Mouse (Mus musculus): ENCODE results near the gene Ccng2.

The Ccng2 gene

DNA sequence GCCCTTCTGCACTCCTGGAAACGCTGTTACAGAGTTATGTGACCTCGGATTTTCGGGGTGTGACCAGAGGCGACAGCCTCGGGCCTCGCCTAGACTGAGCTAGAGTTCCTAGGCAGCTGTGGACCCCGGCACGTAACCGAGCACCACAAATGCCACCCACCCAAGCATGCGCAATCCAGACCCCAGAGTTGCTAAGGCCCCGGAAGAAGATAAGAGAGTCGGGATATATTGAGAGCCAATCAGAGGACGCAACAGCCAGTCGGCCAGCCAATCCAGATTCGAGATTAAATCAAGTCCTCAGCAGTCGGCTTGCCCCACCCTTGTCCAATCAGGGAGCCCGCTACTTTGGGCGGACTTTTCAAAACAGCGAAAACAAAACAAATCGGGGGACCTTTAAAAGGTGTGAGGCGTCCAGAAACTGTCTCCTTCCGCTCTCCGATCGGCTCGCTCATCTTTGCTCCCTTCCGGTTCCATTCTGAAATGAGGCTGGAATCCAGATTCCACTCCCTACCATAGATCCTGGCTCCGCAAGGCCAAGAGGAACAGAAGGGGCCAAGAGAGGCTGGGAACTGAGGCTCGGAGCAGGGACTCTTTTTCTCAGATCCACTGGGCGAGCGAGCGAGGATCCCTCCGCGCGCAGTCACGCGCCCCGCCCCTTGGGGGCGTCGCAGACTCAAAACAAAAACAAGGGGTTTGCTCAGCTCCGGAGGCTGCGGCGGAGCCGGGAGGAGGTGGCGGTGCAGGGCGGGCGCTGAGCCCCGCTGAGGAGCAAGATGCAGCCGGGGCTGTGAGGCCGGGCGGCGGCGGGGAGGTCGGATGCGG lies at the start of gene Ccng2:
Ccng2 (plus strand) TSS at position 375 of the 822 bp plus-strand sequence.
- peak; percentile 99 for DNase-seq

DNA sequence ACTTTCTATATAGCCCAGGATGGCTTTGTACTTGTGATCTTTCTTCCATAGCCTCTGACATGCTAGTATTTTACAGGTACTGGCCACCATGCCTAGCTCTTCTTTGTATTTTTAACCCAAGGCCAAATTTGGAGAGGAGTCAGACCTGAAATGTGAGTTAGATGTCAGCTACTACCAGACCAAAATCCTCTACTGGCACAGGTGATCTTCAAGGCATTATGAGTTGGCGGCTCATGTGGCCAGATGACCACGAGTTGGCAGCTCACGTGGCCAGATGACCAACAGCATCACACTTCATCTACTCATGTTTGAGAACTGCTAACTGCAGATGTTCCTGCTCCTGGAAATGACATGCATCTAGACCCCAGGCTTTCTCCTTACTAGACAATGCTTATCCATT lies 48.7 kb upstream of the Ccng2 start:
- DNase-seq = no peak

DNA sequence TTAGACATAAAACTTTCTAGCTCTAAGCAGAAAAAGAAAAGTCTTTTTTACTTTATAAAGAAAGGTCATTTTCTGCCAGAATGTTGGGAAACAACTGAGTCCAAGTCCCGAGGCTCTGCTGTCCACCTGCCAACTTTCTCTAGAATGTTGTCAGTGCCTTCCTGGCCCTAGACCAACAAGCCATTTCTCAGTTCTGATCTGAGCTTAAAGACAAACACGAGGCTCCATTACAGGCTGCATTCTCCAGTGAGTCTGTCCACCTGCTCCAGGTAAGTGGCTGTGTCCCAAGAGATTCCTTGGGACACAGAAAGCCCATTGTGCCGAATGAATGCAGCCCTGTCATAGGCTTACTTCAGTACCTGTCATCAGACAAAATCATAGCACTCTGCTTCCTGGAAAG lies 45.4 kb upstream of the Ccng2 start:
- DNase-seq = peak; percentile 72

DNA sequence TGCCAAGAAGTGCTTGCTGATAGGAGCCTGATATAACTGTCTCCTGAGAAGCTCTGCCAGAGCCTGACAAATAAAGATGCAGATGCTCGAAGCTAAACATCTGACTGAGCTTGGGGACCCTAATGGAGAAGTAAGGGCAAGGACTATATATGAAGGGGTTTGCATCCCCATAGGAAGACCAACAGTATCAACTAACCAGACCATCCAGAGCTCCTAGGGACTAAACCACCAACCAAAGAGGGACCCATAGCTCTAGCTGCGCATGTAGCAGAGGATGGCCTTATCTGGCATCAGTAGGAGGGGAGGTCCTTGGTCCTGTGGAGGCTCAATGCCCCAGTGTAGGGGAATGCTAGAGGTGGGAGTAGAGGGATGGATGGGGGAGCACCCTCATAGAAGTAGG lies 42.5 kb upstream of the Ccng2 start:
- DNase-seq = no peak

DNA sequence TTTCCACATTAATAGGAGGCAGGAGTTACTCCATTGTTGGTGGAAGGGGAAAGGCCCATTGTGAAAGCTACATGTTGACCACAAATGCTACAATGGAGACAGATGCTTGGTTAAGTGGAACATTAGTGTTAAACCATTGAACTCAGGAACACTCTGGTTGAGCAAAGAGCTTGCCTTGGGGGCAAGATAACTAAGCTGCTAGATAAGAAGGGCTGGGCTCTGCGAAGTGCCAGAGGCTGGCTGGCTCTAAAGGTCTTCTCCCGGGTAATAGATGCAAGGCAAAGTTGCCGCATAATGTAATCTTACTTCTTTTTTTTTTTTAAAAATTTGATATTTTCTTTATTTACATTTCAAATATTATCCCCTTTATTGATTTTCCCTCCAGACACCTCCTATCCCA lies 39.9 kb upstream of the Ccng2 start:
- DNase-seq = no peak

DNA sequence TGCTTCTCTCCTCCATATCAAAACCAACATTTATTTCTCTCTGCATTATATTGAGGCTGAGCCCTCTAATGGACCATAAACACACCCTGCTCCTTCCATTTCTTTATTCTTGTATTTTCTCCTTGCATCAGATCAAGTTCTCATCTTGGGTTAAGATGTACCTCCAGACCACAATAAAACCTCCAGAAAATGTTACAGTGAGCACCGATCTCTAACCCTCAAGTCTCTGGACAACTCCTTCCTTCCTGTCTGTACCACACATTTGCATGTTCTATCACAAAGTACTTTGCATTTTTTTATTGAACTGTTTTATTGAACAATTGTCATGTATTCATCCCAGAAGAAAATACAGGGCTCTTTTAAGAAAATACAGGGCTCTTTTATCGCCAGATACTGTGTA lies 37.5 kb upstream of the Ccng2 start:
- no peak for DNase-seq

DNA sequence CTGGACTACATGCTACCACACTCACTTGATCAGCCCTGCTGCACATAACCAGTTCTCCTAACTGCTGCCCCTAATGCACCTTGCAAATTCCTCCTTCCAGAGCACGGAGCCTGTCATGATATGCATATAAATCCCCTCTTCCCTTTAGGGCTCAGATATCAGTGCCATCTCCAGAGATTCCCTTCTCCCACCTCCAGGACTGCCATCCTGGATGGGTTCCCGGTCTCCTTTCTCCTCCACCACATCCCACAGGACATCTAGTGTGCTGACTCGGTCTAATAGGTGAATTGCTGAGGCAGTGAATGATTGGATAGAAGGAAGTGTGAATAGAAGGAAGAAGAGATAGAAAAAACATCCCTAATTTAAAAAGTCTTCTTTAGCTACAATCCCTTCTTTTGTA lies 35.3 kb upstream of the Ccng2 start:
- peak; percentile 60 for DNase-seq

DNA sequence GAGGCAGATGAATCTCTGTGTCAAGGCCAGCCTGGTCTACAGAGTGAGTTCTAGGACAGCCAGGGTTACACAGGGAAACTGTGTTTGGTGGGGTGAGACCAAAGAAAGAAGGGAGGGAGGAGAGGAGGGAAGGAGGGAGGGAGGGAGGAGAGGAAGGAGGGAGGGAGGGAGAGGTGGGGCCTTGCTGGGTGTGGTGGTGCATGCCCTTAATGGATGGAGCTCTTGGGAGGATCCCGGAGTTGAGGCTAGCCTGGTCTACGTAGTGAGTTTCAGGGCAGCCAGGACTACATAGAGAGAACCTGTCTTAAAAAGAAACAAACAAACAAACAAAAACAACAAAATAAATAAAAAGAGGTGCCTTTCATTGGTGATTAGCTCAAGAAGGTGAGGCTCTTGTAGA lies 34.2 kb upstream of the Ccng2 start:
- DNase-seq = no peak

DNA sequence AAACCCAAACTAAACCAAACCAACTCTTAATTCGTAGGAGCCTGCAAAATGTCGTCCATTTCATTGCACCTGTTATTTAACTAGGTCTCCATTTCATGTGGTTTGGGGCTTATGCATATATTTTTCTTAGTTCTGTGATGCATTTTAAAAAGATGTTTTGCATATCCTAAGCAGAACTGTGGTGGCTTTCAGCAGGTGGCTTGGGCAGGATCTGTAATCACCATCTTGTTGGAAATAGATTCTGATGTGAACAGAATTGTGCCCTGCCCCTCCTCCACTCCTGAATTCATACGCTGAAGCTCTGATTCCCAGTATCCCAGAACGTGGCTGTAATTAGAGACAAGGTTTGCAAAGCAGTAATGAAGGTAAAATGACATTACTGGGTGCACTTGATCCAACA lies 32.9 kb upstream of the Ccng2 start:
- DNase-seq = peak; percentile 54

DNA sequence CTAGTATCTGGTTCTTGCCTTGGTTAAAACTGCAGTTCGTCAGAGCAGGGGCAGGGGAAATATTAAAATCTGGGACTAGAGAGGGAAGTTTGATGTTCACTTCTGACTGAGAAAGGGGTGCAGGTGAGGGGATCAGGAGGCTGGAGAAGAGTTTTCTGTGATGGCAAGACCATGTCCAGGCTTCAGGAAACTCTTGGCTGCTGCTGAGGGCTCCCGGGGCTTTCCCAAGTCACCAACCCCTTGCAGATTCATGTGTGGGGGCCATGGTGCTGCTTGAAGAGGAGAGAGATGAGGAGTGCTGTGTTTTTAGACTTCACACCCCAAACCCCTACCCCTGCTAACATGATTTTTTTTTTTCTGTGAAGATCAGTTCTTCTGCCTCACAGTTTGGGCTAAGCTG lies 32.5 kb upstream of the Ccng2 start:
- DNase-seq = peak; percentile 57

DNA sequence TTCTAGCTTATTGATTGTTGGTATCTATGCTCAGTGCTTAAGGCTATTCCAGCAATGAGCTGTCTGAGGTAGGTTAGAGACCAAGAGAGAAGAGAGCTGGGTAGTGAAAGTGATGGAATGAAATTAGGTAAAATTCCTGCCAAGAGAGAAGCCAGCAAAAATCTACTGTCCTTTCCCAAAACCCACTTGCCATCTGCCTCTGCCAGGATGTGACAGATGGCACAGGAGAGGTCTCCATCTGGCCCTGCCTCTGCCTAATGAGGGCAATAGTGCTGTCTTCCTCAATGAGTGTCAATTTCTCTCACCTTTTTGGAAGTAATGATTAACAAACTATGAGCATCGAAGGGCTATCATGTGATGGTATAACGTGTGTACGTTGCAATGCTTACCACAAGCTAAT lies 31.2 kb upstream of the Ccng2 start:
- peak; percentile 98 for DNase-seq

DNA sequence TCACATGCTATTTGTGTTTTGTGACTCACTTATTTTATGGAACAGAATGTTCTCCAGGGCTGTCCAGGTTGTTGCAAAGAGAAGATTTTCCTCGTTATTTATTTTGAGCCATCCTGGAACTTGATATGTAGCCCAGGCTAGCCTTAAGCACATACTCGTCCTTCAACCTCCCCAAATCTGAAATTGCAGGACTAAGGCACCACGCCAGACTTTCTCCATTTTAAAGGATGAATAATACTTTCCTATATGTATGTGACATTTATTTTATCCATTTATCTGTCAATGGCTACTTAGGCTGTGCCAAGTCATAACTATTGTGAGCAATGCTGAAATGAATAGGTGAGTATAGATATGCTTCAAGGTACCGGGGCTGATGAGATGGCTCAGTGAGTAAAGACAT lies 30.5 kb upstream of the Ccng2 start:
- peak; percentile 65 for DNase-seq

DNA sequence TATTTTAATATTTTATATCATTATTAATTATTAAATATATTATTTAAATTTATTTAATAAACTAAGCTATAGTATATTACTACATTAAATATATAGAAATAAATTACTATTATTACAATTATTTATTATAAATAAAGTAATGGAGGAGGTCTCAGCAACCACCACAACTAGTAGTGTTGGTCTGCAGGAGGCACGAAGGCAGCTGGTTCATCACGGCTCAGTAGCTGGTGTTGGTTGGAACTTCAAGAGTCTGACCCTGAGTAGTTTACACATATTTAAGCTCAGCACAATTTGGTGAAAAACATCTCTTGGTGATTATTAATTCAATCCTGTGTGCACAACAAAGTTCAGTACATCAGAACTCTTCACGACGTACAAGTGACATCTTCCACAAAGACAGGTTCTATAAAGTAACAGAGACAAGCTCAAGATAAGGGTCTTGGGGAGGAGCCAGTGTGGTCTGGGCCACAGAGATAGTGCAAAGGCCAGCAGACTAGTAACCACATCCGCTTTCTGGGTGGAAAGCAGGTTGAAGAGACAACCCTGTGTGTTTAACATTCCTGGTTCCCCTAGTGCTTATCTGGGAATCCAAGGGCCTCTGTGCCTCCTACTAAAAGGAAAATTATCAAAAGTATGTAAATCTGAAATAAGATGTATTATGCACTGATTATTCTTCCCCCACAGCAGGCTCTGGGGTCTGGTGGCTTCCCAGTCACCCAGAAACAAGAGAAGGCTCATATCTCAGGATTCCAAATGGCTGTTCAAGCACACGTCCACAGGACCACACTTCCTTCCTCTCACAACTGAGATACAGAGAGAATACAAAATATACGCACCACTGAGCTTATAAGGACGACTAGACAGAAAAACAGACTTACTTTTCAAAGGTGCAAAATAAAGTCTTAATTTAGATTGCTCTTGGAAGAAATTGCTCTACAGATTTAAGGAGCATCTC lies 27.2 kb upstream of the Ccng2 start:
- DNase-seq = no peak

DNA sequence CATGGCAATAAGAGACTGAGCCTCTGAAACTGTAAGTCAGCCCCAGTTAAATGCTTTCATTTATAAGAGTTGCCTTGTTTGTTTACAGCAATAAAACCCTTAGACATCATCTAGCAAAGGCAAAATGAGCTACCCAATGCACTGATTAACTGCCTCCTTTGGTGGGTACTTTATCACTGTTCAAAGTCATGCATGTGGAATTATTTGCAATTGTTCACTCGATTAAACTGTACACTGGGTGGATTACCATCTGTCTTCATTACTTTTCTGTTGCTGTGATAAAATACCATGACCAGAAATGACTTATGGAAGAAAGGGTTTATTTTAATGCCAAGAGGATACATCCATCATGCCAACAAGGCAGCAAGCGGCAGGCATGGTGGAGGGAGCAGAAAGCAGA lies 21.8 kb upstream of the Ccng2 start:
- no peak for DNase-seq

DNA sequence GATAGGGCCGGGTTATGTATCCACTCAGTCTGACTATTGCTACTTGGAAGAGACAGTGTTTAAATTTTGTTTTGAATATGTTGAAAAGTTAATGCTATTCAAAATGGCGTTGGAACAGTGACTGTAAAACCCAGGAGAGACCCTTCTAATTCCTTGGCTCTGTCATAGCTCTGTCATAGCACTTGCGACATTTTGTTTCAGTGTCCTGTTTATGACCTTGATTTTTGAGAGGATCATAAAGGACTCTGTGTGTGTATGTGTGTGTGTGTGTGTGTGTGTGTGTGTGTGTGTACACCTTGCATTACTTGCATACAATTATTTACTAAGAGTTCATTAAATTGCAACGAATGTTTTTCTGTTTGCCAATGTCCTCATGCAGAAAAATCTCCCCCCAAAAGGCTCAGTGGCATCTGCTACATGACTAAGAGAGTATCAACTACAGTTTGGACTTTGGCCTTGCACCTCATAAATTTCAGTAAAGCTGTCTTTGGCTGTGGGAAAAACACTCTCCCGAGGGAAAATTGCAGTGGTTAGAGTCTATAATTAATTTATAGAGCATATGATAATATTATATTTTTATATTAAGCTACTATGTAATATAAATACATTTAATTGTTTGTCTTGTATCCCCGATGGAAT lies 17.0 kb upstream of the Ccng2 start:
- DNase-seq = no peak

DNA sequence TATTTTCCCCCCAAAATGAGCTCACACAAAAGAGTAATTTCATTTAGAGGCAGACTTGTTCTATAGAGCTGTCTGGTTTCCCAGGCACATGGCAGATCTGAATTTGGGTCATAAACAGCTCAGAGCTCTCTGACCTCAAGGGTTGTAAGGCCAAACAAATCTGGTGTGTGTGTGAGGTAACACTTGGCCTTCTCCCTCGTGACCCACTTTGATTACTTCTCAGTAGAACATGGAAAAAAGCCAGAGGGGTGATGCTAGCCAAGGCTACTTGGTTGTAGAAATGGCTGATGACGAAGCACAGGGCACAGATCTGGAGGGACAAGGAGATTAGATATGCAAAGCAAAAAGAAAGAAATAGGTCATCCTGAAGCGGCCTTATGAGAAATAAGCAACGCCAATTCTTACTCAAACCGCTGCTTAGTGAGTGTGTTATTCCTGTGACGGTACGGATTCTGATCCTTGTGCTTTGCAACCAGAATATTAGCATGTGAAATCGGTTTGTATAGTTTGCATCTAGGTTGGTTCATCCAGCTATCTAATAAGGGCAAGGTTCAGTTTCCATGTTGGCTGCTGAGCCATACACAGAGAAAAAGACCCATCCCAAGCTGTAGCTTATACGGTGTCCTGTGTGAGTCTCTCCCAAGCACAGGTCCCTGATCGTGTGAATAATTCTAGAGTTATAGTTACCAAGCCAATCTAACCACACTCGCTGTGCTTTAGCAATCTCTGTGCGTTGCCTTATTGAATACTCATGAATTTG lies 15.9 kb upstream of the Ccng2 start:
- DNase-seq = peak; percentile 82

DNA sequence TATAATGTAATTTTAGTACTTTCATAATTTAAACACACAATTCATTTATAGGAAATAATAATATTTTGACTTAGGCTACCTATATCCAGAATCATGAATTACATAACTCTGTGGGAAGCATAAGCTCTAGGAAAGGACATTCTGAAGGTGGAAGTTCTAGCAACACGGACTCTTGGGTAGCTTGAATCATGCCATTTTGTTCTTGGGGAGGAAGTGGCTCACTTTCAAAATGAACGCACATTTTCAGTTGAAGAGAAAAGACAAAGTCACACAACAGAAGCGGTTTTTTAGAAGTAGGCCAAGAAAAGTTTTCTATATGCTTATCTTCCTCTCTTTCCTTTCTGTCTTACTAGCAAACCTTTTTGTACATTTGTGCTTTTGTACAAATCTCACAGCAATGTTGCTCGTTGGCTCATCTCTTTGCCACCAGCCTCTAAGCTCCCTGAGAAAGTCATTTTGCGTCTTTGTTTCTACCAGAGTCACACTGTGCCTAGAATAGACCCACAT lies 11.2 kb upstream of the Ccng2 start:
- DNase-seq = no peak

DNA sequence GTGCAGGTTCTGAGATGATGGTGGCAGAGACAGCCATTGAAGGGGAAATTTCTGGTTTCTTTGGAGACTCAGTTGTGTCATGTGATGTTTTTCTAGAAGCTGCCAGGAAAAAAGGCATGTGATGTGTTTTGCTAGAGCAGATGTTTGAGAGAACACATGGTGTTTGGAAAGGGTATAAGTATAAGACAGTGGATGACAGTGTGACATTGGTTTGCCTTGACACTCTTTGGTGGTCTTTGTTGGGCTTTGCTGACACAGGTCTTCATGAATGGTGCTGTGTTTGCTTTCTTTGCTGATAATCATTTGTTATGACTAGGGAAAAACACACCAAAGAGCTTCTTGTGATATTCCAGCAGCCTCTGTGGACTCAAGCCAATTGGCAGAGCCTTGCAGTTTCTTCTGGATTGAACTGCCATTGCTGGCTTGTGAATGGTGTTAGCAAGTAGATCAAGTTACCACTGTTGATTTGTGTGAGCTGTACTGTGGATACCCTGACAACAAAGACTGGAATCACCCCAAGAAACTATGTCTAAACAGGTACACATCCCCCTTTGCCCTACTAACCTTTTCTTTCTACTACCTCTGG lies 10.1 kb upstream of the Ccng2 start:
- no peak for DNase-seq

DNA sequence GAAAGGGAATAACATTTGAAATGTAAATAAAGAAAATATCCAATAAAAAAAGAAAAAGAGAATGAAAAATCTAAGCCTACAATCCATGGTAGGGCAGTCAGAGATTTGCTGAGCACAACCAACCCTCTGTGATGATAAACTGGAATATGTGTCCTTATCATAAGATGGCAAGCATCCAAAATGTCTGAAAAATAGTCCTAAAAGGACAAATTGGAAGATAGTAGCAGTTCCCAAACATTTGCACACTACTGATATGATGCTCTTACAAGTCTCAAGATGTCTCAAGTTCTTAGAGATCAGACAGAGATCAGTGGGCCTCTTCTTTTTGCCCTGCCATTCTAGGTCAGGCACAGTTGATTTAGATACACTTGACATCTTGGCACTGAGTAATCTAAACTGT lies 7.7 kb upstream of the Ccng2 start:
- DNase-seq = no peak

DNA sequence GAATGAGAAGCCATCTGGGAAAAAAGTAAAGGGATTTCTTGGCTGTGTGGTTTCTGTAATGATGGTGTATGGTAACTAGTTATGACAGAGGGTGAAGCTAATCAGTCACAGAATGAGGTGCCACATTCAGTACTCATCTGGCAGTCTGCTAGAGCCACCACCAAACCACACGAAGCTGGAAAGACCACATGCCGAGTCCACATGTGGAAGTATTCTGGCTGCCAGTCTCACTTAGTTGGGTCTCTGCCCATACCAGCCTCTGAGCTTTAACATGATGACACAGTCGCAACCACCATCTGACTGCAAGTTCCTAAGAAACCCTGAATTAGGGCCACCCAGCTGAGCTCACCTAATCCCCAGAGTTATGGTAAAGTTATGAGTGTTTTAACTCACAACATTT lies 6.1 kb upstream of the Ccng2 start:
- no peak for DNase-seq

DNA sequence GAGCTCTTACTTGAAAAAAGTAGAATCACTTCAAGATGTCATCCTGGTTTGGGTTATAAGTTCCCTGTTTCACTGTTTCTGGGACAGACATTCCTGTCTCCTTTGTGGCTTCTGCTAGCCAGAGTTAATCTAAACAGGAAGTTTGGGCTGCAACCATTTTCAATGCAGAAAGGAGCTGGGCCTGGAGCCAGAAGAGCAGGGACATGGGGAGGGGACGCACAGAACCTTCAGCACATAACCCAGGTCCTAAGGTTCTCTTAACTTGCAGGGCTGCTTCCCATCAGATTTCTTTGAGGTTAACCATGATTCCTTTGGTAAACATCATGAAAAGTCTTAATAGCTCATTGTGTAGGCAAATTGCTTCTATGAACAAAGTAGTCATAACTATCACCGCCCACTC lies 4.3 kb upstream of the Ccng2 start:
- DNase-seq = no peak

DNA sequence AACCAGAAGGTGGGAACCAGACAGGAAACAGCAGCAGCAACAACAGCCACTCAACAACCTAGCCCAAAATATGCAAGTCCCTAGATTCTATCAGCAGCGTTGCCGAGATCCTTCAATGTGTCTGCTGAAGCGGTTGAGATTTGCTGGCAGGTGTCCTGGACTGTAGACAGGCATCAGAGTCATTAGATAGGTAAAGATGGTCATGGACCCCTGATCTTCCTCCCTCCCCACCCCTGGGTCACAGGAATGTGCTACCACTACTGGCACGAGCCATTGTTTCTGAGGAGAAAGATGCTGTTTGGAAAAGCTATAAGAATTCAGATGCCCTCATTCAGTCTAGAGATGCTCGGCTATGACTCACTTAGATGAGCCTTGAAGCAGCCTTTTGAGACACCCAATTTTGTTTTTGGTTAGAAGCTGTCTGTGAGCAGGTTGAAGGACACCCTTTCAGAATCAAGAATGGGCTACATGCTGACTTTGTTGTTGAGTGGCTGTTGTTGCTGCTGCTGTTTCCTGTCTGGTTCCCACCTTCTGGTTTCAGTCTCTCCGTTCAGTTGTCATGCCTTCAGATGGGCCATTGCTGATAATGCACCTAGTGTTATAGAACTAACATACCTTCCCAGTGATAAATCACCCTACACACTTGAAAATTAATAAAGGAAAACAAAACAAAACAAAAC lies 3.5 kb upstream of the Ccng2 start:
- DNase-seq = no peak
